Mouse (Mus musculus): ENCODE measurements around the gene Lrrc45. TPM values are rescaled to one million over a fixed set of nuclear protein-coding genes. Genes with fewer than 3 reads are reported as not detected.

Lrrc45 gene
- polyA plus RNA-seq (2017; shearing (Covaris generic)) = 52.6 TPM

GRCm38 (mm10) chr11:120713580-120714518, at the start of gene Lrrc45, which contains the start of gene Cenpx:
Gene Lrrc45 (plus strand): TSS chr11:120713925.
Gene Cenpx (minus strand): TSS chr11:120713738.

GRCm38 (mm10) chr11:120672687-120673593, 40.8 kb upstream of the Lrrc45 start, which contains the start of gene Aspscr1:
Gene Aspscr1 (plus strand): TSS chr11:120672973.

GRCm38 (mm10) chr11:120721124-120722066, 7.7 kb downstream of the Lrrc45 start, which contains the start of gene Rac3:
Gene Rac3 (plus strand): TSS chr11:120721470.

GRCm38 (mm10) chr11:120727169-120727527, 13.4 kb downstream of the Lrrc45 start, which contains the start of gene Dcxr:
Gene Dcxr (minus strand): TSS chr11:120727281.

GRCm38 (mm10) chr11:120731858-120732680, 18.3 kb downstream of the Lrrc45 start, which contains the start of gene Cbr2:
Gene Cbr2 (minus strand): TSS chr11:120732114.

GRCm38 (mm10) chr11:120762672-120763041, 48.9 kb downstream of the Lrrc45 start, which contains the start of gene Hmga1b:
Gene Hmga1b (plus strand): TSS chr11:120762794.

Other genes starting within 250 kb of the Lrrc45 start
- gene Arl16, start 246.3 kb upstream of the Lrrc45 start, polyA plus RNA-seq (2017; shearing (Covaris generic)) = 11.9 TPM
- 29.6 TPM for gene Mrpl12, start 229.3 kb upstream of the Lrrc45 start, polyA plus RNA-seq (2017; shearing (Covaris generic))
- gene Slc25a10, start 222.1 kb upstream of the Lrrc45 start, polyA plus RNA-seq (2017; shearing (Covaris generic)) = 7.6 TPM
- gene Gcgr, start 183.2 kb upstream of the Lrrc45 start, polyA plus RNA-seq (2017; shearing (Covaris generic)) = not detected
- gene Mcrip1, start 164.2 kb upstream of the Lrrc45 start, polyA plus RNA-seq (2017; shearing (Covaris generic)) = 59.6 TPM
- not detected for gene Ppp1r27, start 162.8 kb upstream of the Lrrc45 start, polyA plus RNA-seq (2017; shearing (Covaris generic))
- gene P4hb, start 140.7 kb upstream of the Lrrc45 start, polyA plus RNA-seq (2017; shearing (Covaris generic)) = 172 TPM
- 768 TPM for gene Arhgdia, start 132.3 kb upstream of the Lrrc45 start, polyA plus RNA-seq (2017; shearing (Covaris generic))
- 279 TPM for gene Alyref, start 115.6 kb upstream of the Lrrc45 start, polyA plus RNA-seq (2017; shearing (Covaris generic))
- 67.7 TPM for gene Anapc11, start 115.5 kb upstream of the Lrrc45 start, polyA plus RNA-seq (2017; shearing (Covaris generic))
- not detected for gene Npb, start 105.4 kb upstream of the Lrrc45 start, polyA plus RNA-seq (2017; shearing (Covaris generic))
- gene Pcyt2, start 96.0 kb upstream of the Lrrc45 start, polyA plus RNA-seq (2017; shearing (Covaris generic)) = 135 TPM
- 155 TPM for gene Sirt7, start 88.7 kb upstream of the Lrrc45 start, polyA plus RNA-seq (2017; shearing (Covaris generic))
- 31.8 TPM for gene Mafg, start 80.3 kb upstream of the Lrrc45 start, polyA plus RNA-seq (2017; shearing (Covaris generic))
- 0.44 TPM for gene Pycr1, start 70.2 kb upstream of the Lrrc45 start, polyA plus RNA-seq (2017; shearing (Covaris generic))
- gene Myadml2, start 65.8 kb upstream of the Lrrc45 start, polyA plus RNA-seq (2017; shearing (Covaris generic)) = not detected
- gene Notum, start 52.8 kb upstream of the Lrrc45 start, polyA plus RNA-seq (2017; shearing (Covaris generic)) = not detected
- 111 TPM for gene Aspscr1, start 41.0 kb upstream of the Lrrc45 start, polyA plus RNA-seq (2017; shearing (Covaris generic))
- gene Cenpx, start 187 bp upstream of the Lrrc45 start, polyA plus RNA-seq (2017; shearing (Covaris generic)) = 85.8 TPM
- not detected for gene Rac3, start 7.5 kb downstream of the Lrrc45 start, polyA plus RNA-seq (2017; shearing (Covaris generic))
- 5.4 TPM for gene Dcxr, start 13.4 kb downstream of the Lrrc45 start, polyA plus RNA-seq (2017; shearing (Covaris generic))
- gene Cbr2, start 18.2 kb downstream of the Lrrc45 start, polyA plus RNA-seq (2017; shearing (Covaris generic)) = not detected
- gene Hmga1b, start 48.9 kb downstream of the Lrrc45 start, polyA plus RNA-seq (2017; shearing (Covaris generic)) = 9.5 TPM
- 29.1 TPM for gene Rfng, start 70.3 kb downstream of the Lrrc45 start, polyA plus RNA-seq (2017; shearing (Covaris generic))
- 70.8 TPM for gene Gps1, start 70.3 kb downstream of the Lrrc45 start, polyA plus RNA-seq (2017; shearing (Covaris generic))
- gene Dus1l, start 82.5 kb downstream of the Lrrc45 start, polyA plus RNA-seq (2017; shearing (Covaris generic)) = 42.8 TPM
- gene Fasn, start 110.6 kb downstream of the Lrrc45 start, polyA plus RNA-seq (2017; shearing (Covaris generic)) = 39.2 TPM
- gene Ccdc57, start 218.9 kb downstream of the Lrrc45 start, polyA plus RNA-seq (2017; shearing (Covaris generic)) = not detected
- gene Slc16a3, start 234.6 kb downstream of the Lrrc45 start, polyA plus RNA-seq (2017; shearing (Covaris generic)) = 7.9 TPM